Mouse (Mus musculus): ENCODE measurements at regions not wholly inside any gene's neighbourhood (a gene's known extent, or its start where the extent isn't known, plus 50 kb on each side); places are given as distances from the start of the nearest gene placed in this dataset.

DNA sequence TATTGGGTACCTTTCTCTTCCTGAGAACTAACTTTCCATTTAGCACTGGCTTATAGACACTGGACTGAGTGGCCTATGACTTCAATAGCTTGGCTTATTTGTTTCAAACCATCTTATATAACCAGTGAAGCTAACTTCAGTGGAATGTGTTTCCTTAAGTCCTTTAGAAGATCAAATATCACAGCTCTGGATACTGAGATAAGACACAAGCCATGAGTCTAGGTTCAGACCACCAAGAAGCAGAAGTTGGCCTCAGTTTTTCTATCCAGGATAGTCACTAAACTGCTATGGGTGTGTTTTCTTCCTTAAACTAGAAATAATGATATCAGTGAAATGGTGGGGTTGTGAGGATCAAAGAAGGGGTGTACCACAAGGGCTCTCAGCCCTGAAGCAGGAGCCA lies 436.4 kb upstream of the B3galt2 start:
- no peak for TF ChIP-seq EP300 (IDR thresholded peaks at IDR 0.05; ENCODE audit: insufficient read depth, low read depth, low read length)
- no peak for TF ChIP-seq CTCF (IDR thresholded peaks at IDR 0.05)
- no peak for TF ChIP-seq POLR2A (IDR thresholded peaks at IDR 0.05; ENCODE audit: insufficient read depth, low read depth, low read length)
